Mouse (Mus musculus): ENCODE results near the gene Nrxn2.

Nrxn2 gene

DNA sequence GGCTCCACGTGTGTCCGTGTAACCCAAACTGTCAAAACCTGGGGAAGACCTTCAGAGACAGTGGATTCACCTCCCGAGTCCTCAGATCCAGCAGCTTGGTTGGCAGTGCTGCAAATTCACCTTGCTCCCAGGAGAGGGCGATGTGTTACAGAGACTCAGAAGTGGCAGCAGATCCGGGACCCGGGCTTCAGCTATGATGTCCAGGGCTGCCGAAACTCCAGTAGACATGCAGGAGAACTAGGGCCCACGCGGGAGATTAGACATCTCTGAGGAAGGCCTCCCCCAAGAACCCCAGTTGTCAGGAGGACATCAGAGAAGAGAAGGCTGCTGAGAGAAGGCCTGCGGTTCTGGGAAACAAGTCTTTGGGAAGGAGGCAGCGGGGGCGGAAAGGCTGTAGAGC is 73.6 kb downstream of the Nrxn2 start:
- in situ Hi-C loops (cut with MboI, MseI), result loop anchor here (5.0 to 10.0 kb wide), 3 partner anchors 35 to 173 kb away; no protein-coding TSS in a partner anchor

DNA sequence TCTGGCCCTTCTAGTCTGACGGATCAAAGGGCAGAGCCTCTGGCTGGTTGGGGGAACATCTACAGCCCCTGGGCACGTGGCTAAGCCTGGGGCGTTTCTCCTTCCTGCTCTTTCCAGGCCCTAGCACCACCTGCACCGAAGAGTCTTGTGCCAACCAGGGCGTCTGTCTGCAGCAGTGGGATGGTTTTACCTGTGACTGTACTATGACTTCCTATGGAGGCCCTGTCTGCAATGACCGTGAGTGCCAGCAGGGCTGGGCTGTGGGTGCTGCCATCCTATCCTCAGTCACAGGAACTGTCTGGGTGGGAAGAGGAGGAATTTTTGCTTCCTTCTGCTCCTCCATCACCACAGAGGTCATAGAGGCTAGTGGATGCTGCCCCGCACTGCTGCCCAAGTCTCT is 74.7 kb downstream of the Nrxn2 start:
- in situ Hi-C loops (cut with MboI, MseI), result loop anchor here (5.0 to 10.0 kb wide), 3 partner anchors 34 to 172 kb away; no protein-coding TSS in a partner anchor

DNA sequence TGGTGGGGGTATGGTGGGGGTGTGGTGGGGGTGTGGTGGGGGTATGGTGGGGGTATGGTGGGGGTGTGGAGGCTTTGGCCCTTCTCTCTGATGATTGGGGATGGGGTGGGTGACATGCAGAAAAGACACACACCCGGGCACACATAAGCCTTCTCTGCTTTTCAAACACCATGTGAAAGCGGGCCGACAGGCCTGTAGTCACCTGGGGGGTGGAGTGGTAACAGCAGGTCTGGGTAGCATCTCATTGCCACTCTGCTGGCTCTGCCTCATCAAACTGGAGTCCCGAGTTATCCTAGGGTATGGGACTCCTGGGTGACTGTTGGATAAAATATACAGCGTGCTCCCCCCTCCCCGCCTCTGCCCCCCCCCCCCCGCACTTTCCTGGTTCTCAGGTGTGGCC is 75.5 kb downstream of the Nrxn2 start:
- in situ Hi-C loops (cut with MboI, MseI), result loop anchor here (5.0 to 10.0 kb wide), 3 partner anchors 33 to 171 kb away; no protein-coding TSS in a partner anchor

DNA sequence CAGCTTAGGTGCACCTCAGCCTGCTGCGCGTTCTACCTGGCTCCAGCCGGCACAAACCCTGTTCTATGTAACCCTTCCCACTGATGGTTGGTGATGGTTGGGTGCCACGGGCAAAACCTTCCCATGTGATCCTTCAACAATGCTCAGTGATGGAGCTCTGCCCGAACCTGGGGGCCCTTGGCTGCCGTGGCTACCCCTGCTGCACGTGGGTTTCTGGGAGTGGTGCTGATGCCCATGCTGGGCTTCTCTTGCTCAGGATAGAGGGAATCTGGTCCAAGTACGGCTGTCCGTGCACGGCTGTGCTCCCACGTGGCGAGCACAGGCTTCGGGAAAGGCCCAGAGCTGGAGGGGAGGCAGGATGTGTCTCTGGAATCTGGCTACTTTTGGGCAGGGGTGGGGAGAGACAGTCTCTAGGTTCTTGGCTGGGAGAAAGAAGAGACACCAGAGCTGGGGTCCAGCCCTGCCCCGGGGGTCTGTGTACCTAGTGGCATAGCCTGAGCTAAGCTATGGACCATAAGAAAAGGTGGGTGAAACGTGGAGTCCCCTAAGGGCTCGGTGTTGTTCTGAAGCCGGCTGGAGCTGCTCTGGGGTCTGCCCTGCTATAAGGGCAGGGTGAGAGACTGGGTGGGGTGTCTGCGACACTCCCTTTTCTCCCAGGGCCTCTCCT is 76.1 kb downstream of the Nrxn2 start:
- in situ Hi-C loops (cut with MboI, MseI), result loop anchor here (5.0 to 10.0 kb wide), 3 partner anchors 33 to 170 kb away; no protein-coding TSS in a partner anchor

DNA sequence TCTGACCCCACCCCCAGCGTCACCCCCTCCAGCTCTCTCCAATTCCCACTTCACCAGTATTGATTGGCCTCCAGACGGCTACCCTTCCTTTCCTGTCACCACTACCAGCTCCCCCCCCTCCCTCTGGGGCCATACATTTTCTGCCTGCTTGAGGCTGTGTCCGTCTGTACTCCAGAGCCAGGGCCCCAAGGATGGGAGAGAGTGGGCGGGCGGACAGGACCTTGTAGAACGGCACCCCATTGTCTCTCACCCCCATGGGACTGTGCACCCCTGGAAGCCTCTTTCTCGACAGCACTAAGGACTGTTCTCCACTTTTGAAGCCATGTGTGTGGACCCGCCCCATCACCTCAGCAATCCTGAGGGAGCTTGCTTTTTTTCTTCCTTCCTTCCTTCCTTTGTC is 77.2 kb downstream of the Nrxn2 start:
- in situ Hi-C loops (cut with MboI, MseI), result loop anchor here (10.0 kb wide), 1 partner anchor 169 kb away; no protein-coding TSS in a partner anchor

DNA sequence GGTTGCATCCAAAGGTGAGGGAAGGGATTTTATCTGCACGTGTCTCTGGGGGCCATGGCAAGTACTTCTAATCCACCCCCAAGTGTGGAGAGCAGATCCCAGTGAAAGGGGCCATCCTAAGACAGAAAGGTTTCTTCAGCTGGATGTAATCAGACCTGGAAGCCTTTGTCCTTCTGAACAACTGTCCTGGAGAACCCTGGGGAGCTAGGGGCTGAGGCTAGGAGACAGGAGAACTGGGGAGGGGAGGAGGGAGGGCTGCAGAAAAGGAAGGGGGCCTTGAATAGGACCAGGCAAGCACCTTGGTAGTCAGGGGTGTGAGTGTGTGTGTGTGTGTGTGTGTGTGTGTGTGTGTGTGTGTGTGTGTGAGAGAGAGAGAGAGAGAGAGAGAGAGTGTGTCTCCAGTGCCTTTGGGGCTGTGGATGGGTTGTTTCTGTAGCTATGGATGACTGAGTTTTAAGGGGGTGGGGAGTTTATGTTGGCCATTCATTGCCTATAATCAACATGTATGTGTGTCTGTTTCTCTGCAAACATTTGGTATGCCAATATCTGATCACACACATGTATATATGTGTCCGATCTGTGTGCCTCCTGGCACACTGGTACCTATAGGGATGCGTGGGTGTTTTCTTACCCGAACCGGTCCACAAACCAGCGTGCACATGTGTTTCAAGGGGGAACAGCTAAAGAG is 78.1 kb downstream of the Nrxn2 start:
- in situ Hi-C loops (cut with MboI, MseI), result loop anchor here (10.0 kb wide), 1 partner anchor 168 kb away; no protein-coding TSS in a partner anchor

DNA sequence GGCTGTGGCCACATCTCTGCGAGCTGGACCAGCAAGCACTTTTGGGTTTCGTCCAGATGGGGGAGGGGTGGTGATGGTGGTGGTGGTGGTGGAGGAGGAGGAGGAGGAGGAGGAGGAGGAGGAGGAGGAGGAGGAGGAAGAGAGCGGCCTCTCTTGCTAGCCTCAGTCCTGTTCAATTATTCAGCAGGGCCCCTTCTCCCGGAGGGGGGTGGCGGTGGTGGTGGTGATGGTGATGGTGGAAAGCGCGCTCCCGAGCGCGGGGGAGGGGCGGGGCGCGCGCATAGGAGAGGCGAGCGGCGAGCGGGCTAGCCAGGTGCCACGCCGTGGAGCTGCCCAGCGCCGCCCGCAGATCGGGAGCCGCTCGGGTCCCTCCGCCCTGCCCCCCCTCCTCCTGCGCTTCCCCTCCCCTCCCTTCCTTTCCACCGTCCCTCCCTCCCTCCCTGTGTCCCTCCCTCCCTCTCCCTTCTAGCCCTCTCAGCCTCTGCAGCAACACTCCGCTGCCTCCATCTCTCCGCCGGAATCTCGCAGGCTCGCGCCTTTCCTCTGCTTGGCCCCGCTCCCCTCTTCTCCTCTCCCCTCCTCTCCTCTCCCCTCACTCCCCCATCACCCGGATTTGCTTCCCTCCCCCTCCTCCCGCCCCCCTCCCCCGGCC is 78.7 kb downstream of the Nrxn2 start:
- in situ Hi-C loops (cut with MboI, MseI), result loop anchor here (10.0 kb wide), 1 partner anchor 168 kb away; no protein-coding TSS in a partner anchor

DNA sequence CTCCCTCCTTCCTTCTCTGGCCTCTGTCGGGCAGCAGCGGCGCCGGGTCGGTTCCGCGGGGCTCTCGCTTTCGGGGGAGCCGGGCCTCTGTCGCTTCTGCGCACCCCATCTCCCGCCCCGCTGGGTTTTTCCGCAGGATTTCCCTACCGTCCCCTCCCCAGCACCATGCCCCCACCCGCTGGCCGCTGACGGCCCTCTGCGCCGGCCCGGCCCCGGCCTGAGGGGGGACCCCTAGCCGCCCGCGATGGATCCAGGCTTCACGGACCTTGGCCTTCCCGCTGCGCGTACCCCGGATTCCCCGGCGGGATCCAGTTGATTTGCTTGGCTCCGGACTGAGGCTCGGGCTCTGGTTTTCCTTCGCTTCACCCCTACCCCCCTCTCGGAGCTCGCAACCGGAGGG is 79.3 kb downstream of the Nrxn2 start:
- in situ Hi-C loops (cut with MboI, MseI), result loop anchor here (10.0 kb wide), 1 partner anchor 167 kb away; no protein-coding TSS in a partner anchor

DNA sequence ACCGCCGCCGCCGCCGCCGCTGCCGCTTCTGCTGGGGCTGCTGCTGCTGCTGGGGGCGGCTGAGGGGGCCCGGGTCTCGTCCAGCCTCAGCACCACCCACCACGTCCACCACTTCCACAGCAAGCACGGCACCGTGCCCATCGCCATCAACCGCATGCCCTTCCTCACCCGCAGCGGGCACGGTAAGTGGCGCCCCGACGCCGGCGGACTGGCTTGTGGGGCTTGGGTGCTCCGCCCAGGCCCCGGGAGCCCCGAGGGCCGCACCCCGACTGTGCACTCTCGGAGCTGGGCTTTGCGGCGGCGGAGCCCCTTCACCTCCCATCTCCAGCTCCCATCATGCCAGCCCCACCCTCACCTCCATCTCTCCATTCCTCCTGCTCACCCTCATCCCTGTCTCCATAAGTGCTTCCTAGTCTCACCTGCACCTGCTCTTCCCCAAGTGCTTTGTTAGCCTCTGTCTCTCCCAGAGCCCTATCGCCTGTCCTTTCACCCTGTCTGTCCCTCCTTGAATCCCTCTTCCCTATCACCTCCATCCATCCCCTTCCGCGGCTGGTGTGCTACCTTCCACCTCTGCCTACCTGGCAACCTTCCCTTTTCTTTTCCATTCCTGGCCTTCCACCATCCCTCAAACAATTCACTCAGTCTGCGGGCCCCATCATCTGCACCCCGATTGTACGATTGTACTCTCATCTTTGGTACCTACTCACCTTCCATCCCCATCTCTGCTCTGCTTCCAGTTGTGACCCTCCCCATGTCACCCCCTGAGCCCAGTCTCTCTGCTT is 80.0 kb downstream of the Nrxn2 start:
- in situ Hi-C loops (cut with MboI, MseI), result loop anchor here (10.0 kb wide), 1 partner anchor 166 kb away; no protein-coding TSS in a partner anchor

DNA sequence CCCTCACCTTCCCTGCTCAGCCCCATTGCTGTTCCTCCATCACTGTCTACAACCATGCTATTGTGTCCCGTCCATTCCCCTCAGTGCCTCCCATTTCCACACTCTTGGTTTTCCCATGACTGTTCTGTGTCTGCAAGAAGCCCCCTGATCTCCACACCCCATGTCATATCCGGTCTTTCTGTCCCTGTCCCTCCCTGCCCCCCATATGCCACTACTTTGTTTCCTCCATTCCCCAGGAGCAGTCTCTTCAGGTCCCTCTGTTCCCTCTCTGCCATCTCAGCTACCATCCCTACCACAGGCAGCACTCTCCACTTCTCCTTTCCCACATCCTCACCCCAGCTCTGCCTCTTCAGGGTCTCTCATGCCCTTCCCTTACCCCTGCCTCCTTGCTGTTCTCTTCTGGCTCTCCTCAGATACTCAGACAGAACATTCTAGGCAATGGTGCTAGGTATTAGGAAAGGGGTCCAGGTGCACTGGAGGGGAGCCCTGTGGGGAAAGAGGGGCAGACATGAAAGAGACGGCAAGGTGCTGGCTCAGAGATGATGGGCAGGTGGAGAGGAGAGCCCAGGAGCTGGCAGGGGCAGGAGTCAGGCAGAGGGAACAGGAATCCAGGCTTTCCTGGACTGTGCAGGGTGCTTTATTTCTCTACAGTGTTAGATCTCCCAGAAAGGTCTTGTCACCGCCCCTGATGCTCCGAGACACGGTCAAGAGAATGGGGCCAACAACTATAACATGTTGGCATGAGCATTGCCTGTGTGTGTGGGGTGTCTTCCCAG is 81.5 kb downstream of the Nrxn2 start:
- in situ Hi-C loops (cut with MboI, MseI), result loop anchor here (5.0 to 10.0 kb wide), 2 partner anchors 165 to 323 kb away; no protein-coding TSS in a partner anchor

DNA sequence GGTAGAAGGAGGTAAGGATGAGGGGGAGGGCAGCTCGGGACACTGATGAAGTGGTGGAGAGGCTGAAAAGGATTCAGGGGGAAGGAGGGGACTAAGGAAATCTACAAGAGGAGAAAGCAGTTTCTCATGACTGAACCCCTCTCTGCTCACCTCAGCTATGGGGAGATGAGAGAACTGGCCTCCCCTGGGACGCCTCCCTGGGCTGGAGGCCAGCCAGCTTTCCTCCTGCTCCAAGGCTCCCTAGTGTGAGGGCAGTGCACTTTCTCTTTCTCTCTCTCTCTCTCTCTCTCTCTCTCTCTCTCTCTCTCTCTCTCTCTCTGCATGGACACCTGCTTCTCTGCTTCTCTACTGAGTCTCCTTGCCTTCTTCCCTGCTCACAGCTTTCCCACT is 82.1 kb downstream of the Nrxn2 start:
- in situ Hi-C loops (cut with MboI, MseI), result loop anchor here (5.0 kb wide), 1 partner anchor 323 kb away; no protein-coding TSS in a partner anchor

DNA sequence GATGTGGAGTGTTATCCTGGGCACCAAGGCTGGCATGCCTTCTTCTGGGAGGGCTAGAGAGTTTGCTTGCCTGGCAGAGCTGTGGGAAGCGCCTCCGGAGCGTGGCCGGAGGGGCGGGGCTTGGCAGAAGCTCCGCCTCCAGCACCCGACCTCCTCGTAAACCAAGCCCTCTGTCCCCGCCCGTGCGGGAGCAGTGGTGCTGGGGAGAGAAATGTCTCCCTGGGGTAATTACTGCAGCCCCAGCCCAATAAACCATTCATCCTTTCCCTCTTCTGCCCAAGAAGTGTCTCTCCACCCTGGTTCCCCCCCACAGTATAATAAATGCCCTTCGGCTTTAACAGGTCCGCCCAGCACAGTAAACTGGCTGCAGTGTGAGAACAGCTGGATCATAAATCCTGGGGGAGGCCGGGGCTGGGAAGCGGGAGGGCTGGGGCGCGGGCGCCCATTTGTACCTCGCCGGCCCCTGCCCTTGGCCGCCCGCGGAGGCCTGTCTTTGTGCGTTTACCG is 83.6 kb downstream of the Nrxn2 start:
- in situ Hi-C loops (cut with MboI, MseI), result loop anchor here (5.0 kb wide), 1 partner anchor 325 kb away; no protein-coding TSS in a partner anchor

DNA sequence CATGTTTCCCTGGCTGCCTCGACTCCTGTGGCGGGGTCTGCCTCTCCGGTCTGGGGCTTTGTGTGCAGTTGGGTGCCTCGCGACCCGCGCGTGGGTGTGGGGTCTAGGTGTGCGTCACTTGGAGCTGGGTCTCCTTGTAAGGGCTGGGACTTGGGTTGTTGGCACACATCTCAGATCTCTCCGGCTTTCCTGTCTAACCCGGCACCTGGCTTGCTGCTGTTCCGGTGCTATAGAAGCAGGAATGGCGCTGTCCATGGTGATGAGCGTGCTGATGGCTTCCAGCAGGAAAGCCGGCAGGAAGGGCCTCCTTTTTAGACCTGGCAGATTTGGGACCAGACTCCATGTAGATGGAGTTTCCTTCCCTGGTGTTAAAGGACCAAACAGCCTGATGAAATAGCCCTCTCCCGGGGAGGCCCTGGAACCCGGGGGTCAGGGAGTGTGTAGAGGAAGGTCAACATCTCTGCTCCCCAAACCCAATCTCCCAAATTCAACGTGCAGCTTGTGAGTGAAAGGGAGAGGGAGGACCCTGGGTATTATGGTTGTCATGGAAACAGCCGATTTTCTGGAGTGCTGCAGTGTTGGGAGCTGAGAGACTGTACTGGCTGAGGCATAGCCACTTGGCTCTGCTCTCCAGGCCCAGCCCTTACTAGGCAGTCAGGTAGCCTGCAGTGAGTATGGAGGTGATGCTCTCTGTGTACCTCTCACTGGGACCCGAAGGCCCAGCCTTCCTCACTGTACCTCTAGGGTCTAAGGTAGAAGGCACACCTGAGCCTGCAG is 84.2 kb downstream of the Nrxn2 start:
- in situ Hi-C loops (cut with MboI, MseI), result loop anchor here (5.0 kb wide), 1 partner anchor 325 kb away; no protein-coding TSS in a partner anchor

DNA sequence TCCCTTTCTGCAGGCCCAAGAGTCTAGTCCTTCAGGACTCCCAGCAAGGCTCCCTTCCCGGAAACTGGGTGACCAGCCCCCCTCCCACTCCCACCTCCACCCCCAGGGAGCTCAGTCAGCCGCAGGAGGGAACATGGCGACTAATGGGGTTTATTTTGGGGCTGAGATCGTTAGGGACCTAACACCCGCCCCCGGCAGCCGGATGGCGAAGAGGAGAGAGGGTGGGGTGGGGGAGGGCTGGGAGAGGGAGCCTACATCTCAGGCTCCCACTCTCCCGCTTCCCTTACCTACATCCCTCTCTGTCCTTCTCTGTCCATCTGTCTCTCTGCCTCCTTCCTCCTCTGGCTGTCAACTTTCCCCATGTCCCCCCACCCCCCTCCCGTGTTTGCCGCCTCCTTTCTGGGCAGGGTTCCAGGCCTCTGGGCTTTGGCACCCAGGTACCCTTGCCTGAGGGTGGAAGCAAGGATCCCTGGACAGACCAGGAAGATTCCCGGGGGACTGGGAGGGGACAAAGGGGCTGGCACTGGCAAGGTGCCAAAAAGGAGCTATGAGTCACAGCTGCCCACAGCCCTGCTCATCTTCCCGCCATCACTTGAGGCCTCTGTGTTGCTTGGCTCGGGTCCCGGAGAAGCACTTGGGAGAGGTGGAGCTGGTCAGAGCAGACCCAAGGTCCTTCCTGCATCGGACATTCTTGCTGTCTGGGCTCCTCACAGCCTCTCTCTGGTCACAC is 85.6 kb downstream of the Nrxn2 start:
- in situ Hi-C loops (cut with MboI, MseI), result loop anchor here (5.0 kb wide), 1 partner anchor 327 kb away; no protein-coding TSS in a partner anchor

DNA sequence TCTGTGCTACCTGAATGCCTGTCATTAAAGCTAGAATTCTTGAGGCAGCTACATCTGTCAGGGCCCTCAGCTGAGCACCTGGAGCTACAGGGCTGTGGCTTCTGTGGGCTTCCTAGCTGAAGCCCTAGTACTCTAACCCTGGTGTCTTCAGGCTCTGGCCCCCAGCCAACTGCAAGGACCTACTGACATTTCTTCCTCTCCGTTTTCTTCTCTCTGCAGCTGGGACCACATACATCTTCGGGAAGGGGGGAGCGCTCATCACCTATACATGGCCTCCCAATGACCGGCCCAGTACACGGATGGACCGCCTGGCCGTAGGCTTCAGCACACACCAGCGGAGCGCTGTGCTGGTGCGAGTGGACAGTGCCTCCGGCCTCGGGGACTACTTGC is 86.1 kb downstream of the Nrxn2 start:
- in situ Hi-C loops (cut with MboI, MseI), result loop anchor here (5.0 kb wide), 3 partner anchors 47 to 333 kb away; no protein-coding TSS in a partner anchor

DNA sequence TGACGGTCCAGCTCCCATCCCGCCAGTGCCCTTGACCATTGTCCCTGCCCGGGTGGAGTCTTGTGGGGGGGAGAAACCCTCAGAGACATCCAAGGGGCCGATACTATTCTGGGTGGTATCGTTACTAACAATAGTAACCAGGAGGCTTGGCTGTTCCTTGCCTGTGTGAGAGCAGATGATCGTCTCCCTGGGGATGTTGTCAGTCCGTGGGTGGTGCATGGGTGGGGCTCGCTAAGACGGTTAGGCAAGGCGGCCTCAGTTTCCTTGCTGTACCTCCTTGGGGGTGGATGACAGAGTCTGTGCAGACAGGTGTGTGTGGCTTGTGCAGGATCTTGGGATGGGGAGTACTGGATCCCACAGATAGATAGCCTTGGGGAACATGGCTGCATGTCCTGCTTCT is 88.9 kb downstream of the Nrxn2 start:
- in situ Hi-C loops (cut with MboI, MseI), result loop anchor here (5.0 kb wide), 2 partner anchors 50 to 330 kb away; no protein-coding TSS in a partner anchor

DNA sequence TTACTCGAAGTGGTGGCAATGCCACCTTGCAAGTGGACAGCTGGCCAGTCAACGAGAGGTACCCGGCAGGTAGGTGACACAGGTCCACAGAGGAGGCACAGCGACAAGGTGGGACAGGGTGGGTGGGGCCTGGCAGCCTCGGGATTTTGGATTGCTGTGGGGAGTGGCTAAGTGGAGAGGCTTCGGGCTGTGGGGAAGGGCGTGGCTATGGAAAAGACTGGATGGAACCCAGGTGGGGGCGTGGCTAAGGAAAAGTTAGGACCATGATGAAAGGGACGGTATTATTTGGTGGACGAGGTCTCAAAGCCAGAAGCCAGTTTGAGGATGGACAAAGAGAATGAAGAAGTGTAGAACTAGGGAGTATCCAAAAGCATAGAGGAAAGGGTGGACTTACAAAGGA is 91.3 kb downstream of the Nrxn2 start:
- in situ Hi-C loops (cut with MboI, MseI), result loop anchor here (5.0 kb wide), 2 partner anchors 53 to 327 kb away; no protein-coding TSS in a partner anchor

DNA sequence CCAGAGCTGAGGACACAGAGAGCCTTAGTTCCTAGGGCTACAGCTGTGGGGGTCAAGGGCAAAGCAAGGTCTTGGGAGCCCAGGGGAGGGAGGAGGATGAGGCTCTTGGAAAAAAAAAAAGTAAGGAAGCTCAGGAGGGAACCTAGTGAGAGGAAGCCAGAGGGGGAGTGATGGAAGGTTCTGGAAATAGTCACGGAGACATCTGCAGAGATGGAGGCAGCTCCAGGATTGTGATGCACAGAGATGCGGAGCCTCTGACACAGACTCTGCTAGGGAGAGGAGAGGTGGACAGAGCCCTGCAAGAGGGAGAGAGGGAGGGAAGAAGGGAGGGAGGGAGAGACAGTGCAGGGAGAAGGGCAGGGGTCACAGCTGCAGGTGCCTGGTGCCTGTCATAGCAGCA is 92.0 kb downstream of the Nrxn2 start:
- in situ Hi-C loops (cut with MboI, MseI), result no loop called here

Measured in T-helper 2 cell (primary cell).